Mouse (Mus musculus) hindbrain, embryonic 13.5 days (tissue): ENCODE data around the gene Kansl2. TPM values are rescaled to one million over a fixed set of nuclear protein-coding genes. Genes with fewer than 3 reads are reported as not detected.

Experiments
- ATAC-seq: fragments of 200-750 bp; cut with Nextera tagmentation; 2 replicates; pipeline ENCODE4 v1.8.0; 2017; ENCODE audit warnings: moderate TSS enrichment; ENCODE audit not compliant: low FRiP score
- H3K27ac ChIP-seq: fragments of 300-500 bp; sonication (generic); 2 replicates; pipeline ENCODE4 v1.5.1; 2015; ENCODE audit warnings: inconsistent platforms, mild to moderate bottlenecking, moderate library complexity
- H3K27me3 ChIP-seq: fragments of 300-500 bp; sonication (generic); 2 replicates; pipeline ENCODE4 v1.6.1; 2015; ENCODE audit warnings: mild to moderate bottlenecking, inconsistent platforms
- H3K36me3 ChIP-seq: fragments of 300-500 bp; sonication (generic); 2 replicates; pipeline ENCODE4 v1.6.1; 2015; ENCODE audit warnings: mild to moderate bottlenecking, inconsistent platforms
- H3K4me1 ChIP-seq: fragments of 300-500 bp; sonication (generic); replicated peaks from 2 replicates; pipeline ENCODE4 v1.6.1; 2015; ENCODE audit warnings: inconsistent platforms
- H3K4me2 ChIP-seq: fragments of 300-500 bp; sonication (generic); 2 replicates; pipeline ENCODE4 v1.6.1; 2015; ENCODE audit warnings: inconsistent platforms, mild to moderate bottlenecking, moderate library complexity
- H3K4me3 ChIP-seq: fragments of 300-500 bp; sonication (generic); 2 replicates; pipeline ENCODE4 v1.5.1; 2015; ENCODE audit warnings: mild to moderate bottlenecking, inconsistent platforms
- H3K9ac ChIP-seq: fragments of 300-500 bp; sonication (generic); 2 replicates; pipeline ENCODE4 v1.6.1; 2015; ENCODE audit warnings: mild to moderate bottlenecking, inconsistent platforms
- H3K9me3 ChIP-seq: fragments of 300-500 bp; sonication (generic); 2 replicates; pipeline ENCODE4 v1.6.1; 2016; ENCODE audit warnings: inconsistent platforms
- WGBS: fragments of 180-500 bp; shearing (Covaris S2); methylation state at CpG from one replicate; pipeline ENCODE4 v1.1.7; 2015; 5-methylcytosine and 5-hydroxymethylcytosine counted together
- microRNA-seq: library from miRNA; unstranded; fragments of <30 nt; microRNA quantifications from one replicate; pipeline ENCODE4, GENCODE M21; 2016
- polyA plus RNA-seq: library from polyadenylated mRNA; unstranded; fragments of >200 nt; fragmentation: Nextera tagmentation; extraction: Ambion mirVana; gene quantifications from 2 replicates; pipeline ENCODE4 v1.2.1, GENCODE M21; 2015

The Kansl2 gene
- polyA plus RNA-seq, 1 experiment from 2014 or later = 131 TPM

- no peak overlapping the region for H3K4me2 ChIP-seq
- no peak overlapping the region for H3K4me3 ChIP-seq
- H3K4me1 ChIP-seq = no peaks in the 10 kb centered on the region
- no peaks in the 10 kb centered on the region for H3K9me3 ChIP-seq
- H3K9ac ChIP-seq = no peak overlapping the region
- H3K36me3 ChIP-seq = no peaks in the 10 kb centered on the region
- no peaks in the 10 kb centered on the region for H3K27me3 ChIP-seq
- 80% methylated on average over 18 of the region's 18 CpGs for WGBS
- ATAC-seq = no peak
- no peak overlapping the region for H3K27ac ChIP-seq
Measured at GRCm38 (mm10) chr15:98483907-98484886, 49.9 kb downstream of the Kansl2 start.

- no peak for ATAC-seq
- H3K27me3 ChIP-seq = no peaks in the 10 kb centered on the region
Measured at GRCm38 (mm10) chr15:98482701-98483100, 51.4 kb downstream of the Kansl2 start, which contains the start of gene Lalba. Lalba (minus strand) TSS chr15:98482721.

GRCm38 (mm10) chr15:98479568-98480102, 54.4 kb downstream of the Kansl2 start:
- Histone ChIP-seq H3K27me3 (no peaks in the 10 kb centered on the region), H3K9me3 (no peaks in the 10 kb centered on the region)
- WGBS = 80% methylated on average over 7 of the region's 7 CpGs

More at GRCm38 (mm10) chr15:98482701-98483100, 51.4 kb downstream of the Kansl2 start, which contains the start of gene Lalba:
- Histone ChIP-seq H3K4me3 (no peak within 1 kb of the TSS), H3K9me3 (no peaks in the 10 kb centered on the region), H3K27ac (no peak within 1 kb of the TSS), H3K36me3 (no peaks in the 10 kb centered on the region), H3K4me1 (no peaks in the 10 kb centered on the region), H3K9ac (no peak within 1 kb of the TSS), H3K4me2 (no peak within 1 kb of the TSS)
- 46% methylated on average over 3 of the region's 3 CpGs for WGBS

GRCm38 (mm10) chr15:98476281-98476680, 57.8 kb downstream of the Kansl2 start:
- Histone ChIP-seq H3K4me3 (no peak overlapping the region), H3K9ac (no peak overlapping the region), H3K4me1 (no peaks in the 10 kb centered on the region), H3K9me3 (no peaks in the 10 kb centered on the region), H3K4me2 (no peak overlapping the region), H3K36me3 (no peaks in the 10 kb centered on the region), H3K27ac (no peak overlapping the region), H3K27me3 (no peaks in the 10 kb centered on the region)
- WGBS = 74% methylated on average over 5 of the region's 5 CpGs
- no peak for ATAC-seq

More at GRCm38 (mm10) chr15:98479568-98480102, 54.4 kb downstream of the Kansl2 start:
- no peak overlapping the region for H3K4me2 ChIP-seq
- H3K27ac ChIP-seq = no peak overlapping the region
- H3K4me3 ChIP-seq = no peak overlapping the region
- H3K9ac ChIP-seq = no peak overlapping the region
- no peaks in the 10 kb centered on the region for H3K4me1 ChIP-seq
- no peaks in the 10 kb centered on the region for H3K36me3 ChIP-seq
- ATAC-seq = no peak

GRCm38 (mm10) chr15:98475382-98475781, 58.7 kb downstream of the Kansl2 start:
- Histone ChIP-seq H3K27me3 (no peaks in the 10 kb centered on the region), H3K4me3 (no peak overlapping the region), H3K36me3 (no peaks in the 10 kb centered on the region), H3K4me2 (no peak overlapping the region), H3K9me3 (no peaks in the 10 kb centered on the region), H3K4me1 (no peaks in the 10 kb centered on the region), H3K9ac (no peak overlapping the region), H3K27ac (no peak overlapping the region)
- 58% methylated on average over 10 of the region's 10 CpGs for WGBS
- no peak for ATAC-seq

- H3K4me1 ChIP-seq = no peaks in the 10 kb centered on the region
- H3K4me2 ChIP-seq = no peak overlapping the region
- no peaks in the 10 kb centered on the region for H3K9me3 ChIP-seq
- ATAC-seq = no peak
- WGBS = 82% methylated on average over 10 of the region's 10 CpGs
- H3K9ac ChIP-seq = no peak overlapping the region
- H3K36me3 ChIP-seq = no peaks in the 10 kb centered on the region
- H3K27me3 ChIP-seq = no peaks in the 10 kb centered on the region
- no peak overlapping the region for H3K27ac ChIP-seq
- H3K4me3 ChIP-seq = no peak overlapping the region
Measured at GRCm38 (mm10) chr15:98474958-98475357, 59.1 kb downstream of the Kansl2 start.

GRCm38 (mm10) chr15:98471539-98471938, 62.5 kb downstream of the Kansl2 start:
- Histone ChIP-seq H3K4me3 (no peak overlapping the region), H3K9ac (no peak overlapping the region), H3K36me3 (no peaks in the 10 kb centered on the region), H3K27ac (no peak overlapping the region), H3K4me1 (no peaks in the 10 kb centered on the region), H3K27me3 (no peaks in the 10 kb centered on the region), H3K9me3 (no peaks in the 10 kb centered on the region; the same call in none of the 2 replicates), H3K4me2 (no peak overlapping the region)
- no peak for ATAC-seq
- WGBS = 94% methylated on average over 13 of the region's 13 CpGs

- Histone ChIP-seq H3K36me3 (no peaks in the 10 kb centered on the region), H3K4me3 (no peak within 1 kb of the TSS), H3K27me3 (no peaks in the 10 kb centered on the region), H3K4me1 (no peaks in the 10 kb centered on the region), H3K9ac (no peak within 1 kb of the TSS), H3K4me2 (no peak within 1 kb of the TSS), H3K27ac (no peak within 1 kb of the TSS), H3K9me3 (no peaks in the 10 kb centered on the region; the same call in none of the 2 replicates)
- WGBS = 95% methylated on average over 4 of the region's 4 CpGs
- no peak for ATAC-seq
Measured at GRCm38 (mm10) chr15:98469596-98469995, 64.5 kb downstream of the Kansl2 start, which contains the start of gene OR5BS1P. OR5BS1P (plus strand) TSS chr15:98469896.

Small RNAs within 50 kb of the gene (microRNA-seq; reads per million reads assigned to microRNA genes)
- 0.70 reads per million for gene Mir1291

Other genes with a start within 250 kb of the Kansl2 start
- 5.9 and 7.3 TPM in 2 replicates for gene Zfp641, start 238.1 kb downstream of the Kansl2 start, polyA plus RNA-seq
- not detected in 2 replicates for gene Olfr285, start 216.9 kb downstream of the Kansl2 start, polyA plus RNA-seq
- gene Olfr284, start 193.3 kb downstream of the Kansl2 start, polyA plus RNA-seq = not detected in 2 replicates
- gene Olfr283, start 153.3 kb downstream of the Kansl2 start, polyA plus RNA-seq = not detected in 2 replicates
- gene Olfr282, start 103.0 kb downstream of the Kansl2 start, polyA plus RNA-seq = not detected in 2 replicates
- gene Olfr281, start 81.7 kb downstream of the Kansl2 start, polyA plus RNA-seq = not detected in 2 replicates
- gene OR5BS1P, start 64.4 kb downstream of the Kansl2 start, polyA plus RNA-seq = not detected in 2 replicates
- gene Lalba, start 51.5 kb downstream of the Kansl2 start, polyA plus RNA-seq = not detected in 2 replicates
- gene Olfr279, start 41.9 kb downstream of the Kansl2 start, polyA plus RNA-seq = not detected in 2 replicates
- gene Ccnt1, start 36.7 kb upstream of the Kansl2 start, polyA plus RNA-seq = 69.7 and 77.0 TPM in 2 replicates
- gene 4930415O20Rik, start 36.7 kb upstream of the Kansl2 start, polyA plus RNA-seq = 0.39 TPM in 1 of 2 replicates, not detected in the other
- 10.1 and 11.7 TPM in 2 replicates for gene Adcy6, start 75.8 kb upstream of the Kansl2 start, polyA plus RNA-seq
- 124 and 135 TPM in 2 replicates for gene Cacnb3, start 96.6 kb upstream of the Kansl2 start, polyA plus RNA-seq
- gene Ddx23, start 128.6 kb upstream of the Kansl2 start, polyA plus RNA-seq = 27.5 and 28.0 TPM in 2 replicates
- 7.3 and 7.4 TPM in 2 replicates for gene Rnd1, start 143.2 kb upstream of the Kansl2 start, polyA plus RNA-seq
- gene Ccdc65, start 173.9 kb upstream of the Kansl2 start, polyA plus RNA-seq = 3.6 and 4.3 TPM in 2 replicates
- 5.1 and 6.6 TPM in 2 replicates for gene Fkbp11, start 193.9 kb upstream of the Kansl2 start, polyA plus RNA-seq
- 68.4 and 71.7 TPM in 2 replicates for gene Arf3, start 228.9 kb upstream of the Kansl2 start, polyA plus RNA-seq
- gene Wnt10b, start 243.9 kb upstream of the Kansl2 start, polyA plus RNA-seq = 0.12 TPM in 1 of 2 replicates, not detected in the other